ENCODE assay signal across 8 mouse cellular contexts in genomic region chr4:126627021-126627681, GRCm38 (mm10). TPM values are rescaled to one million over a fixed set of nuclear protein-coding genes. Genes with fewer than 3 reads are reported as not detected.
A peak's percentile ranks its signal among the peaks of the same experiment; 100 is the strongest.
DNase-seq lines count a peak whose midpoint lies in the region; ATAC-seq and TF ChIP-seq lines count a peak whose summit lies in the region.

No protein-coding gene starts in this region.

- no peaks in the 10 kb centered on the region for H3K27me3 ChIP-seq in forebrain, embryonic 14.5 days (replicated peaks; ENCODE audit: control insufficient read depth, insufficient read depth, low read length)
- no peaks in the 10 kb centered on the region for H3K27me3 ChIP-seq in intestine, embryonic 15.5 days (replicated peaks)
- no peaks in the 10 kb centered on the region for H3K27me3 ChIP-seq in lung, postnatal 0 days (replicated peaks; ENCODE audit: insufficient read depth, low read length)

- no peak overlapping the region for H3K27ac ChIP-seq in brown adipose tissue, adult 24 weeks (replicated peaks; ENCODE audit: low read depth, low read length)
- peak overlapping the region; percentile 49; the same call in 1 of the 2 replicates for H3K27ac ChIP-seq in forebrain, embryonic 14.5 days (ENCODE audit: low read depth, low read length)
- H3K27ac ChIP-seq in intestine, embryonic 15.5 days: no peak overlapping the region
- no peak overlapping the region for H3K27ac ChIP-seq in lung, postnatal 0 days (ENCODE audit: low read length)

- TF ChIP-seq CTCF in lung, postnatal 0 days (IDR thresholded peaks at IDR 0.05): peak; percentile 54

- intact Hi-C loops in left cerebral cortex, postnatal 4 days (cut with DNase I): no loop called here

- TF ChIP-seq EP300 in lung, postnatal 0 days (IDR thresholded peaks at IDR 0.05): no peak

- peak overlapping the region; percentile 43 for H3K4me3 ChIP-seq in brown adipose tissue, adult 24 weeks (ENCODE audit: insufficient read depth, low read depth, low read length)
- H3K4me3 ChIP-seq in forebrain, embryonic 14.5 days (ENCODE audit: low read depth, low read length): no peak overlapping the region
- peak overlapping the region; percentile 16; the same call in 1 of the 2 replicates for H3K4me3 ChIP-seq in intestine, embryonic 15.5 days (replicated peaks)
- H3K4me3 ChIP-seq in lung, postnatal 0 days (ENCODE audit: low read depth, low read length): peak overlapping the region; percentile 17

- peak overlapping the region; percentile 13; the same call in 1 of the 2 replicates for H3K9ac ChIP-seq in forebrain, embryonic 14.5 days (ENCODE audit: low read length)
- H3K9ac ChIP-seq in intestine, embryonic 15.5 days: no peak overlapping the region
- H3K9ac ChIP-seq in lung, postnatal 0 days (replicated peaks; ENCODE audit: low read depth): 0 out of 2 replicates have a peak overlapping the region, but pooled peaks have one; percentile 12

- H3K36me3 ChIP-seq in forebrain, embryonic 14.5 days (ENCODE audit: control insufficient read depth, insufficient read depth, low read length): no peaks in the 10 kb centered on the region
- no peaks in the 10 kb centered on the region for H3K36me3 ChIP-seq in intestine, embryonic 15.5 days
- no peaks in the 10 kb centered on the region for H3K36me3 ChIP-seq in lung, postnatal 0 days (ENCODE audit: insufficient read depth, low read length)

- DNase-seq in forebrain, embryonic 14.5 days (ENCODE audit: low spot score): peak; percentile 46
- DNase-seq in lung, postnatal 0 days (ENCODE audit: low spot score): peak; percentile 57
- no peak for DNase-seq in cerebellum, postnatal 36 days
- DNase-seq in frontal cortex, postnatal 36 days (ENCODE audit: low spot score in 2 of 2): no peak
- no peak for DNase-seq in left cerebral cortex, postnatal 4 days
- DNase-seq in right cerebral cortex, postnatal 10 days (ENCODE audit: low spot score in 2 of 2): no peak

- peak overlapping the region; percentile 38 for H3K4me2 ChIP-seq in forebrain, embryonic 14.5 days (ENCODE audit: low read length)
- peak overlapping the region; percentile 52 for H3K4me2 ChIP-seq in intestine, embryonic 15.5 days (replicated peaks)
- peak overlapping the region; percentile 52 for H3K4me2 ChIP-seq in lung, postnatal 0 days (replicated peaks; ENCODE audit: low read depth, low read length)

- H3K4me1 ChIP-seq in brown adipose tissue, adult 24 weeks (ENCODE audit: control insufficient read depth, insufficient read depth, insufficient read length, low read length): no peaks in the 10 kb centered on the region; the same call in 1 of the 2 replicates
- H3K4me1 ChIP-seq in forebrain, embryonic 14.5 days (ENCODE audit: control insufficient read depth, insufficient read depth, low read length): peaks cover 7% of the 10 kb centered on the region; the same call in 1 of the 2 replicates
- no peaks in the 10 kb centered on the region for H3K4me1 ChIP-seq in intestine, embryonic 15.5 days (replicated peaks)
- no peaks in the 10 kb centered on the region for H3K4me1 ChIP-seq in lung, postnatal 0 days (ENCODE audit: insufficient read depth, low read depth, low read length)

- no peaks in the 10 kb centered on the region for H3K9me3 ChIP-seq in forebrain, embryonic 14.5 days (replicated peaks; ENCODE audit: control insufficient read depth, low read length)
- no peaks in the 10 kb centered on the region for H3K9me3 ChIP-seq in intestine, embryonic 15.5 days
- no peaks in the 10 kb centered on the region for H3K9me3 ChIP-seq in lung, postnatal 0 days (ENCODE audit: low read length)

- ATAC-seq in forebrain, embryonic 14.5 days: peak; percentile 61
- ATAC-seq in intestine, embryonic 15.5 days: 0 out of 2 replicates have a peak, but pooled peaks have one; percentile 17
- ATAC-seq in lung, postnatal 0 days: peak; percentile 32; the same call in 1 of the 2 replicates

- under 1% methylated on average over 23 of the region's 23 CpGs for WGBS in forebrain, embryonic 14.5 days
- 5% methylated on average over 23 of the region's 23 CpGs for WGBS in intestine, embryonic 15.5 days
- 6% methylated on average over 23 of the region's 23 CpGs for WGBS in lung, postnatal 0 days

RNA-seq across cellular contexts. Expression of gene 5730409E04Rik, which starts 17.5 kb away (rescaled TPM):
- polyA plus RNA-seq in brown adipose tissue, adult 24 weeks (2012; ENCODE audit: insufficient read depth, insufficient read length, missing spikeins): 7.2 and 8.1 TPM in 2 replicates
- 3.4 and 4.1 TPM in 2 replicates for polyA plus RNA-seq in forebrain, embryonic 14.5 days (2014; fragmentation: Nextera tagmentation; extraction: Ambion mirVana)
- 1.8 and 2.2 TPM in 2 replicates for polyA plus RNA-seq in intestine, embryonic 15.5 days (2015; fragmentation: Nextera tagmentation; extraction: Ambion mirVana)
- 2.6 and 3.0 TPM in 2 replicates for polyA plus RNA-seq in lung, postnatal 0 days (2015; fragmentation: Nextera tagmentation; extraction: Ambion mirVana)
- 10 to 100 TPM; 43.0 to 46.9 TPM for total RNA-seq in left cerebral cortex, postnatal 4 days (2021)

RNA-seq across cellular contexts. Expression of gene Psmb2, which starts 50.3 kb away (rescaled TPM):
- 262 and 284 TPM in 2 replicates for polyA plus RNA-seq in brown adipose tissue, adult 24 weeks (2012; ENCODE audit: insufficient read depth, insufficient read length, missing spikeins)
- 501 and 584 TPM in 2 replicates for polyA plus RNA-seq in forebrain, embryonic 14.5 days (2014; fragmentation: Nextera tagmentation; extraction: Ambion mirVana)
- polyA plus RNA-seq in intestine, embryonic 15.5 days (2015; fragmentation: Nextera tagmentation; extraction: Ambion mirVana): 500 and 522 TPM in 2 replicates
- 316 and 342 TPM in 2 replicates for polyA plus RNA-seq in lung, postnatal 0 days (2015; fragmentation: Nextera tagmentation; extraction: Ambion mirVana)
- 100 to 1,000 TPM; 138 to 141 TPM for total RNA-seq in left cerebral cortex, postnatal 4 days (2021)

Comparison
In these comparisons a context has a peak if more than half of its experiments do, and no peak if none do; other contexts are left out.
1. DNase-seq: peak in forebrain, embryonic 14.5 days (single experiment) and lung, postnatal 0 days (single experiment); none in cerebellum, postnatal 36 days (0 of 2), frontal cortex, postnatal 36 days (0 of 2), left cerebral cortex, postnatal 4 days (single experiment) and right cerebral cortex, postnatal 10 days (0 of 2).
2. Peak in every context shown above with its lines, with median percentiles within 50 percentile points of each other: ATAC-seq and H3K4me2 ChIP-seq.